Mouse (Mus musculus) G1E (cell line): ENCODE results near the gene Nit1.

Experiments
- CTCF ChIP-seq: IDR thresholded peaks from 2 replicates; pipeline ENCODE4 v1.5.1; 2012; ENCODE audit warnings: low read depth, low read length, inconsistent platforms, mixed read lengths
- GATA1 ChIP-seq: IDR thresholded peaks from 2 replicates; pipeline ENCODE4 v1.6.1; 2012; ENCODE audit warnings: borderline replicate concordance, low read length, inconsistent platforms, mixed read lengths
- GATA2 ChIP-seq: IDR thresholded peaks from 2 replicates; pipeline ENCODE4 v1.6.1; 2012; ENCODE audit warnings: low read depth, low read length, inconsistent platforms, borderline replicate concordance
- TAL1 ChIP-seq: conservative IDR thresholded peaks from 2 replicates; pipeline ENCODE4 v1.6.1; 2012; ENCODE audit warnings: low read depth, low read length, inconsistent platforms, mixed read lengths

- TF ChIP-seq TAL1, result no peak
- TF ChIP-seq CTCF, result no peak
- TF ChIP-seq GATA2, result no peak
- no peak for TF ChIP-seq GATA1
Observed at GRCm38 (mm10) chr1:171384361-171384760, 38.9 kb upstream of the Nit1 start.
